In genomic region chr7:81548864-81549263, GRCm38 (mm10) we compare ENCODE assay signal across 19 mouse cellular contexts. TPM values are rescaled to one million over a fixed set of nuclear protein-coding genes. Genes with fewer than 3 reads are reported as not detected.
DNase-seq lines count a peak whose midpoint lies in the region; ATAC-seq and TF ChIP-seq lines count a peak whose summit lies in the region.
"Had no signal": no experiment of that assay in that cellular context is flagged by ENCODE, and none has a peak within 500 bp of the region (broad histone marks: within the 10 kb centered on the region; RNA-seq: fewer than 3 reads in every experiment).

No protein-coding gene starts in this region.

- H3K4me1 ChIP-seq in hindbrain, postnatal 0 days (ENCODE audit: insufficient read depth, low read length): no peaks in the 10 kb centered on the region
- no peaks in the 10 kb centered on the region for H3K4me1 ChIP-seq in hindbrain, embryonic 16.5 days (ENCODE audit: control insufficient read depth, insufficient read depth, low read depth, low read length)
- no peaks in the 10 kb centered on the region for H3K4me1 ChIP-seq in thymus, adult 2 months (replicated peaks; ENCODE audit: control insufficient read depth, insufficient read depth, low read length)
- H3K4me1 ChIP-seq in kidney, adult 2 months (ENCODE audit: control insufficient read depth, insufficient read depth, low read length): no peaks in the 10 kb centered on the region
- H3K4me1 ChIP-seq: heart, embryonic 10.5 days had no signal

- 0 out of 2 replicates have a peak, but pooled peaks have one; percentile 27 for ATAC-seq in hindbrain, postnatal 0 days
- no peak for ATAC-seq in hindbrain, embryonic 16.5 days
- ATAC-seq in granulocyte monocyte progenitor cell, adult 5-6 weeks (replicated peaks; ENCODE audit: poor library complexity, severe bottlenecking): peak; percentile 33

- 74% methylated on average over 11 of the region's 11 CpGs for WGBS in hindbrain, postnatal 0 days
- 76% methylated on average over 11 of the region's 11 CpGs for WGBS in hindbrain, embryonic 16.5 days
- 55% methylated on average over 11 of the region's 11 CpGs for WGBS in thymus, adult 2 months
- WGBS in kidney, adult 2 months: 70% methylated on average over 11 of the region's 11 CpGs

- no peak for DNase-seq in hindbrain, postnatal 0 days (ENCODE audit: low spot score)
- DNase-seq in thymus, adult 2 months: no peak
- no peak for DNase-seq in thymus, adult 18-20 months
- DNase-seq in thymus, postnatal 4 days: peak; percentile 42
- DNase-seq in kidney, adult 2 months: no peak
- DNase-seq in gastrocnemius, postnatal 25 days: no peak
- DNase-seq: B cell, adult 2 months; cerebellum, postnatal 14 days; gastrocnemius, postnatal 10 days; kidney, postnatal 14 days; lung, postnatal 14 days had no signal

- no peak overlapping the region for H3K9ac ChIP-seq in hindbrain, postnatal 0 days (replicated peaks; ENCODE audit: low read length)
- no peak overlapping the region for H3K9ac ChIP-seq in hindbrain, embryonic 16.5 days (ENCODE audit: low read depth, low read length)
- H3K9ac ChIP-seq: liver, embryonic 14.5 days; midbrain, embryonic 12.5 days had no signal

- H3K9me3 ChIP-seq in hindbrain, postnatal 0 days (ENCODE audit: low read length): no peaks in the 10 kb centered on the region
- no peaks in the 10 kb centered on the region for H3K9me3 ChIP-seq in hindbrain, embryonic 16.5 days (ENCODE audit: control insufficient read depth, low read length)
- H3K9me3 ChIP-seq: heart, embryonic 10.5 days; midbrain, embryonic 12.5 days had no signal

- H3K4me2 ChIP-seq in hindbrain, postnatal 0 days (ENCODE audit: low read depth, low read length): no peak overlapping the region
- no peak overlapping the region for H3K4me2 ChIP-seq in hindbrain, embryonic 16.5 days (ENCODE audit: low read length)
- H3K4me2 ChIP-seq: midbrain, embryonic 12.5 days had no signal

- TF ChIP-seq POLR2A in thymus, adult 2 months (IDR thresholded peaks at IDR 0.05; ENCODE audit: control insufficient read depth, extremely low read depth, insufficient read depth, low read length, poor library complexity): no peak
- no peak for TF ChIP-seq POLR2A in kidney, adult 2 months (IDR thresholded peaks at IDR 0.05; ENCODE audit: low read depth, low read length)

- H3K27ac ChIP-seq in hindbrain, postnatal 0 days: no peak overlapping the region
- no peak overlapping the region for H3K27ac ChIP-seq in hindbrain, embryonic 16.5 days (ENCODE audit: low read depth, low read length)
- no peak overlapping the region for H3K27ac ChIP-seq in thymus, adult 2 months (ENCODE audit: control insufficient read depth, insufficient read depth, low read length)
- no peak overlapping the region for H3K27ac ChIP-seq in kidney, adult 2 months (ENCODE audit: insufficient read depth, low read depth, low read length)
- H3K27ac ChIP-seq: heart, embryonic 10.5 days; liver, embryonic 14.5 days; midbrain, embryonic 12.5 days had no signal

- H3K36me3 ChIP-seq in hindbrain, postnatal 0 days (ENCODE audit: insufficient read depth, low read length): no peaks in the 10 kb centered on the region
- H3K36me3 ChIP-seq in hindbrain, embryonic 16.5 days (ENCODE audit: control insufficient read depth, insufficient read depth, low read length): no peaks in the 10 kb centered on the region
- no peaks in the 10 kb centered on the region for H3K36me3 ChIP-seq in thymus, adult 2 months (ENCODE audit: control insufficient read depth, insufficient read depth, low read length)
- no peaks in the 10 kb centered on the region for H3K36me3 ChIP-seq in kidney, adult 2 months (ENCODE audit: control insufficient read depth, insufficient read depth, low read length)
- H3K36me3 ChIP-seq: midbrain, embryonic 12.5 days had no signal

- no peaks in the 10 kb centered on the region for H3K27me3 ChIP-seq in hindbrain, postnatal 0 days (ENCODE audit: insufficient read depth, low read length)
- H3K27me3 ChIP-seq in hindbrain, embryonic 16.5 days (replicated peaks; ENCODE audit: control insufficient read depth, insufficient read depth, low read length): no peaks in the 10 kb centered on the region
- no peaks in the 10 kb centered on the region for H3K27me3 ChIP-seq in thymus, adult 2 months (ENCODE audit: control insufficient read depth, insufficient read depth, low read length)
- no peaks in the 10 kb centered on the region for H3K27me3 ChIP-seq in kidney, adult 2 months (replicated peaks; ENCODE audit: control insufficient read depth, insufficient read depth, low read length)
- H3K27me3 ChIP-seq: midbrain, embryonic 12.5 days had no signal

- H3K4me3 ChIP-seq in hindbrain, postnatal 0 days (ENCODE audit: low read length): no peak overlapping the region
- H3K4me3 ChIP-seq in hindbrain, embryonic 16.5 days (ENCODE audit: low read length): no peak overlapping the region
- peak overlapping the region; percentile 30 for H3K4me3 ChIP-seq in thymus, adult 2 months (ENCODE audit: control insufficient read depth, insufficient read depth, low read length)
- no peak overlapping the region for H3K4me3 ChIP-seq in kidney, adult 2 months (ENCODE audit: insufficient read depth, low read depth, low read length)
- H3K4me3 ChIP-seq: heart, embryonic 10.5 days; midbrain, embryonic 12.5 days had no signal

- no peak for TF ChIP-seq CTCF in hindbrain, postnatal 0 days (IDR thresholded peaks at IDR 0.05; ENCODE audit: low read depth)
- no peak for TF ChIP-seq CTCF in thymus, adult 2 months (IDR thresholded peaks at IDR 0.05; ENCODE audit: borderline replicate concordance, control insufficient read depth, extremely low read depth, insufficient read depth, low read length, poor library complexity)
- TF ChIP-seq CTCF in kidney, adult 2 months (conservative IDR thresholded peaks at IDR 0.05; ENCODE audit: insufficient read depth, insufficient read length, low read depth, low read length): no peak

RNA-seq across cellular contexts. Expression of gene Fsd2, which starts 17.9 kb away (rescaled TPM):
- 0.18 and 0.31 TPM in 2 replicates for total RNA-seq in hindbrain, postnatal 0 days (2014; rRNA removed)
- 0.05 and 0.08 TPM in 2 replicates for polyA plus RNA-seq in hindbrain, postnatal 0 days (2015; fragmentation: Nextera tagmentation; extraction: Ambion mirVana)
- polyA plus RNA-seq in hindbrain, embryonic 16.5 days (2015; fragmentation: Nextera tagmentation; extraction: Ambion mirVana): 0.15 and 0.57 TPM in 2 replicates
- polyA plus RNA-seq in thymus, adult 2 months (2012; rRNA removed): 1.5 and 3.2 TPM in 2 replicates
- total RNA-seq in granulocyte monocyte progenitor cell, adult 5-6 weeks (2014; fragmentation: Nextera tagmentation): 0.66 TPM in 1 of 2 replicates, not detected in the other
- 0.13 and 0.41 TPM in 2 replicates for total RNA-seq in granulocyte monocyte progenitor cell, adult 5-6 weeks (2017)
- 0.24 and 0.66 TPM in 2 replicates for polyA plus RNA-seq in kidney, adult 2 months (2012; rRNA removed)
- total RNA-seq in gastrocnemius, postnatal 25 days (2021): 100 to 1,000 TPM; 240 to 314 TPM

RNA-seq across cellular contexts. Expression of gene Whamm, which starts 22.2 kb away (rescaled TPM):
- 5.1 and 6.2 TPM in 2 replicates for total RNA-seq in hindbrain, postnatal 0 days (2014; rRNA removed)
- 6.9 and 7.0 TPM in 2 replicates for polyA plus RNA-seq in hindbrain, postnatal 0 days (2015; fragmentation: Nextera tagmentation; extraction: Ambion mirVana)
- polyA plus RNA-seq in hindbrain, embryonic 16.5 days (2015; fragmentation: Nextera tagmentation; extraction: Ambion mirVana): 2.0 and 6.0 TPM in 2 replicates
- polyA plus RNA-seq in thymus, adult 2 months (2012; rRNA removed): 29.8 and 30.4 TPM in 2 replicates
- total RNA-seq in granulocyte monocyte progenitor cell, adult 5-6 weeks (2014; fragmentation: Nextera tagmentation): 9.2 and 14.1 TPM in 2 replicates
- 18.4 and 19.3 TPM in 2 replicates for total RNA-seq in granulocyte monocyte progenitor cell, adult 5-6 weeks (2017)
- polyA plus RNA-seq in kidney, adult 2 months (2012; rRNA removed): 14.1 and 16.0 TPM in 2 replicates
- total RNA-seq in gastrocnemius, postnatal 25 days (2021): 1 to 10 TPM; 5.8 to 6.5 TPM

RNA-seq across cellular contexts. Expression of gene BC048679, which starts 50.8 kb away (rescaled TPM):
- not detected in 2 replicates for total RNA-seq in hindbrain, postnatal 0 days (2014; rRNA removed)
- not detected in 2 replicates for polyA plus RNA-seq in hindbrain, postnatal 0 days (2015; fragmentation: Nextera tagmentation; extraction: Ambion mirVana)
- not detected in 2 replicates for polyA plus RNA-seq in hindbrain, embryonic 16.5 days (2015; fragmentation: Nextera tagmentation; extraction: Ambion mirVana)
- polyA plus RNA-seq in thymus, adult 2 months (2012; rRNA removed): not detected in 2 replicates
- total RNA-seq in granulocyte monocyte progenitor cell, adult 5-6 weeks (2014; fragmentation: Nextera tagmentation): not detected in 2 replicates
- not detected in 2 replicates for total RNA-seq in granulocyte monocyte progenitor cell, adult 5-6 weeks (2017)
- polyA plus RNA-seq in kidney, adult 2 months (2012; rRNA removed): 1.0 TPM in 1 of 2 replicates, not detected in the other
- 1 to 10 TPM in 1 of 2 experiments, under 1 TPM in 1; 0.46 to 1.1 TPM for total RNA-seq in gastrocnemius, postnatal 25 days (2021)
- total RNA-seq: gastrocnemius, postnatal 10 days; heart, postnatal 25 days; layer of hippocampus, postnatal 14 days; left cerebral cortex, postnatal 25 days had no signal
- polyA plus RNA-seq: heart, embryonic 10.5 days; liver, embryonic 14.5 days; midbrain, embryonic 12.5 days had no signal

RNA-seq across cellular contexts. Expression of gene Ap3b2, which starts 55.1 kb away (rescaled TPM):
- 208 and 231 TPM in 2 replicates for total RNA-seq in hindbrain, postnatal 0 days (2014; rRNA removed)
- 102 and 103 TPM in 2 replicates for polyA plus RNA-seq in hindbrain, postnatal 0 days (2015; fragmentation: Nextera tagmentation; extraction: Ambion mirVana)
- 149 and 164 TPM in 2 replicates for polyA plus RNA-seq in hindbrain, embryonic 16.5 days (2015; fragmentation: Nextera tagmentation; extraction: Ambion mirVana)
- 0.60 and 0.65 TPM in 2 replicates for polyA plus RNA-seq in thymus, adult 2 months (2012; rRNA removed)
- not detected in 2 replicates for total RNA-seq in granulocyte monocyte progenitor cell, adult 5-6 weeks (2014; fragmentation: Nextera tagmentation)
- total RNA-seq in granulocyte monocyte progenitor cell, adult 5-6 weeks (2017): not detected in 2 replicates
- polyA plus RNA-seq in kidney, adult 2 months (2012; rRNA removed): 0.29 and 0.44 TPM in 2 replicates
- total RNA-seq in gastrocnemius, postnatal 25 days (2021): under 1 TPM; 0.38 to 0.51 TPM
- total RNA-seq: heart, postnatal 25 days had no signal
